Mouse (Mus musculus): ENCODE results near the gene Nt5dc3. TPM values are rescaled to one million over a fixed set of nuclear protein-coding genes. Genes with fewer than 3 reads are reported as not detected.

The Nt5dc3 gene
- 1.1 and 1.7 TPM in 2 replicates for polyA plus RNA-seq (2014; fragmentation: Nextera tagmentation; extraction: Ambion mirVana)

- DNase-seq (ENCODE audit: low spot score, missing footprints) (peak; percentile 99), ATAC-seq (ENCODE audit: low FRiP score) (peak; percentile 96)
- Histone ChIP-seq H3K4me2 (peak within 1 kb of the TSS; percentile 100), H3K9ac (ENCODE audit: low read length) (peak within 1 kb of the TSS; percentile 65), H3K9me3 (ENCODE audit: control insufficient read depth, low read length) (no peaks in the 10 kb centered on the region), H3K27me3 (ENCODE audit: control insufficient read depth, insufficient read depth, low read length) (peaks cover 9% of the 10 kb centered on the region), H3K4me3 (ENCODE audit: low read depth, low read length) (peak within 1 kb of the TSS; percentile 53), H3K36me3 (ENCODE audit: control insufficient read depth, insufficient read depth, low read length) (no peaks in the 10 kb centered on the region), H3K27ac (ENCODE audit: low read depth, low read length) (no peak within 1 kb of the TSS), H3K4me1 (ENCODE audit: control insufficient read depth, insufficient read depth, low read length) (peaks cover 17% of the 10 kb centered on the region)
- under 1% methylated on average over 42 of the region's 44 CpGs for WGBS
These were observed at the start of gene Nt5dc3 for GRCm38 (mm10) chr10:86778398-86779116. Gene Nt5dc3 (plus strand): TSS chr10:86779005.

DNA sequence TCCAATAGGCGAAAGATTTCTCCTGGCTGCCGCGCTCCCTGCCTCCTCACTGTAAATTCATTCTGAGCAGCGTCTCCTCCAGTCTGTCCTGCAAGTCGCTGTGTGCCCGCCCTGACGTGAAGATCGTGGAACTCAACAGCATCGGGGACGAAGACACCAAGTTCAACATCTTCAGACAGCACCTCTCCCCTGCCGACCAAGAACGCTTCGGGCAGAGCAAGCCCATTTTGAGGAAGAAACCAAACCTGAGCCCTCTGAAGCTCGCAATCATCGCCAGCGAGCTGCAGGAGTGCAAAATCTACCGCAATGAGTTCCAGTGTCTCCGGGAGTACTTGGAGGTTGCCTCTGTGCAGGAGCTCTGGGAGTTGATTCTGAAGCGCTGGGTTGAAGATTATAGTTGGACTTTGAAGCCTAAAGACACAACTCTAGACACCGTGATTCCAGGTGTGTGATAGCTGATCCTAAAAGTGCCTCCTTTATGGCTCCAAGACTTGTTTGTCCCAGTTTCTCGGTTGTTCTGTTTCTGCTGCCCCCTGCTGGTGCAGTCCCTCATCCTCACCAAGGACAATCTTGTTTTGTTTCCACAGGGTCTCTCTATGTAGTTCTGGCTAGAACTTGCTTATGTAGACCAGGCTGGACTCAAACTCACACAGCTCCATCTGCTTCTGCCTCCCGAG, 47.8 kb upstream of the Nt5dc3 start:
- Histone ChIP-seq H3K27ac (ENCODE audit: low read depth, low read length) (no peak overlapping the region), H3K4me2 (peak overlapping the region; percentile 48), H3K9ac (ENCODE audit: low read length) (peak overlapping the region; percentile 55), H3K27me3 (ENCODE audit: control insufficient read depth, insufficient read depth, low read length) (no peaks in the 10 kb centered on the region), H3K4me3 (ENCODE audit: low read depth, low read length) (peak overlapping the region; percentile 26), H3K36me3 (ENCODE audit: control insufficient read depth, insufficient read depth, low read length) (no peaks in the 10 kb centered on the region), H3K9me3 (ENCODE audit: control insufficient read depth, low read length) (no peaks in the 10 kb centered on the region), H3K4me1 (ENCODE audit: control insufficient read depth, insufficient read depth, low read length) (no peaks in the 10 kb centered on the region; the same call in 1 of the 2 replicates)
- WGBS: 15% methylated on average over 22 of the region's 22 CpGs
- peak; percentile 55; the same call in 1 of the 2 replicates for ATAC-seq (ENCODE audit: low FRiP score)
- peak; percentile 97 for DNase-seq (ENCODE audit: low spot score, missing footprints)

DNA sequence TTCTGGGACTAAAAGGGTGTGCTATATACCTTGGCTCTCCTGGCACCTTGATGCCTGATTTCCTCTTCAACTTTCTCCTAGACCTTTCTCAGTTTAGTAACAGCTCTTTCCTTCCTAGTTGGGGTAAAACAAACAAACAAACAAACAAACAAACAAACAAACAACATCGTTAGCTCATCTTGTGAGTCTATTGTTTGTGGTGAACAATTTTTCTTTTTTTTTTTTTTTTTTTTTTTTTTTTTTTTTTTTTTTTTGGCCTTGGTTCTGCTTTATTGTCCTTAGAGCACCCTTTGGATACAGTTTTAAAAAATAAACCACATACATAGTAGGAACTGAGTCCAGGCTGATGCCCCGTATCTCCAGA, 47.3 kb upstream of the Nt5dc3 start:
- DNase-seq (ENCODE audit: low spot score, missing footprints) (no peak), ATAC-seq (ENCODE audit: low FRiP score) (no peak)
- no peaks in the 10 kb centered on the region for H3K9me3 ChIP-seq (ENCODE audit: control insufficient read depth, low read length)
- no peak overlapping the region for H3K4me2 ChIP-seq
- no peaks in the 10 kb centered on the region; the same call in 1 of the 2 replicates for H3K4me1 ChIP-seq (ENCODE audit: control insufficient read depth, insufficient read depth, low read length)
- no peak overlapping the region for H3K27ac ChIP-seq (ENCODE audit: low read depth, low read length)
- H3K9ac ChIP-seq (ENCODE audit: low read length): no peak overlapping the region
- H3K4me3 ChIP-seq (ENCODE audit: low read depth, low read length): no peak overlapping the region
- H3K27me3 ChIP-seq (ENCODE audit: control insufficient read depth, insufficient read depth, low read length): no peaks in the 10 kb centered on the region
- H3K36me3 ChIP-seq (ENCODE audit: control insufficient read depth, insufficient read depth, low read length): no peaks in the 10 kb centered on the region
- 61% methylated on average over 2 of the region's 2 CpGs for WGBS

DNA sequence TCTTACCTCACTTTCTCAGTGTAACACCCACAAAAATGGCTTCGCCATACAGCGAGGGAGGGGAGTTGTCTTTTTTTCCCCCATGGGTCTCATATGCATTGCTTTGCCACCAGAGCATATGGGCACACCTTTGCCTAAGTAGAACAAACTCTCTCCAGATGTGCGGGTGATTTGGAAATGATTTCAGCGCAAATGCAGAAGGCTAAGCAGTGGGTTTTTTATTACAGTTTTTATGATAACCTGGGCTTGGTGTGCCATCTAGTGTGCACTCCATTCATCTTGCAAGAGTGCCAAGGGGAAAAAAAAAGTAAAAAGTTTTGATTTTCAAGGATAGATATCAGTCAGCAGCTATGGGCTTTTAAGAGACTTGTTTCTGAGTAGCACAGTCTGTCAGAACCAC, 43.8 kb upstream of the Nt5dc3 start:
- Histone ChIP-seq H3K9ac (ENCODE audit: low read length) (no peak overlapping the region), H3K4me2 (no peak overlapping the region), H3K4me1 (ENCODE audit: control insufficient read depth, insufficient read depth, low read length) (no peaks in the 10 kb centered on the region), H3K9me3 (ENCODE audit: control insufficient read depth, low read length) (no peaks in the 10 kb centered on the region), H3K4me3 (ENCODE audit: low read depth, low read length) (no peak overlapping the region), H3K27me3 (ENCODE audit: control insufficient read depth, insufficient read depth, low read length) (no peaks in the 10 kb centered on the region), H3K27ac (ENCODE audit: low read depth, low read length) (no peak overlapping the region), H3K36me3 (ENCODE audit: control insufficient read depth, insufficient read depth, low read length) (no peaks in the 10 kb centered on the region)
- WGBS: 90% methylated on average over 4 of the region's 4 CpGs
- ATAC-seq (ENCODE audit: low FRiP score) (no peak), DNase-seq (ENCODE audit: low spot score, missing footprints) (no peak)

DNA sequence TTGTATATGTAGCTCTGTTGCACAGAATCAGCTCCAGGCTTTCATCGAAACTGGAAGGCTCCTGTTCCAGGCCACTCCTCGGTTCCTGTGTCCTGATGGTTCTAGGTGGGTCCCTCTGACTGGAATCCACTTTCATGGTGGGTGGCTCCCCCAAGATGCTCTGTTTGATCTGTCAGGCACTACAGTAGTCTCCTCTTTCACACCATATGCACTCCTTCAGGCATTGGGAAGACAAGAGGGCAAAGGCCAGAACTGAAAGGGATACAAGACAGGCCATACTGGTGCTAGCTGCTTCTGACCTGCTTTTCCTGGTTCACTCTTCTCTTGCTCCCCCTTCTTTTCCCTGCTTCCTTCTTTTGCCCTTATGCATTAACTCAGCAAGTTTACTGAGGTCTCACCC, 35.9 kb upstream of the Nt5dc3 start:
- Histone ChIP-seq H3K27ac (ENCODE audit: low read depth, low read length) (no peak overlapping the region), H3K27me3 (ENCODE audit: control insufficient read depth, insufficient read depth, low read length) (no peaks in the 10 kb centered on the region), H3K36me3 (ENCODE audit: control insufficient read depth, insufficient read depth, low read length) (no peaks in the 10 kb centered on the region), H3K9me3 (ENCODE audit: control insufficient read depth, low read length) (no peaks in the 10 kb centered on the region), H3K4me1 (ENCODE audit: control insufficient read depth, insufficient read depth, low read length) (no peaks in the 10 kb centered on the region), H3K9ac (ENCODE audit: low read length) (no peak overlapping the region), H3K4me2 (no peak overlapping the region), H3K4me3 (ENCODE audit: low read depth, low read length) (no peak overlapping the region)
- DNase-seq (ENCODE audit: low spot score, missing footprints) (no peak), ATAC-seq (ENCODE audit: low FRiP score) (no peak)
- 83% methylated on average over 2 of the region's 2 CpGs for WGBS

GRCm38 (mm10) chr10:86744306-86744705, 34.5 kb upstream of the Nt5dc3 start:
- Histone ChIP-seq H3K4me1 (ENCODE audit: control insufficient read depth, insufficient read depth, low read length) (no peaks in the 10 kb centered on the region), H3K9ac (ENCODE audit: low read length) (no peak overlapping the region), H3K4me2 (no peak overlapping the region), H3K4me3 (ENCODE audit: low read depth, low read length) (no peak overlapping the region), H3K27ac (ENCODE audit: low read depth, low read length) (no peak overlapping the region), H3K27me3 (ENCODE audit: control insufficient read depth, insufficient read depth, low read length) (no peaks in the 10 kb centered on the region), H3K9me3 (ENCODE audit: control insufficient read depth, low read length) (no peaks in the 10 kb centered on the region), H3K36me3 (ENCODE audit: control insufficient read depth, insufficient read depth, low read length) (no peaks in the 10 kb centered on the region)
- 85% methylated on average over 7 of the region's 7 CpGs for WGBS
- no peak for DNase-seq (ENCODE audit: low spot score, missing footprints)
- no peak for ATAC-seq (ENCODE audit: low FRiP score)

DNA sequence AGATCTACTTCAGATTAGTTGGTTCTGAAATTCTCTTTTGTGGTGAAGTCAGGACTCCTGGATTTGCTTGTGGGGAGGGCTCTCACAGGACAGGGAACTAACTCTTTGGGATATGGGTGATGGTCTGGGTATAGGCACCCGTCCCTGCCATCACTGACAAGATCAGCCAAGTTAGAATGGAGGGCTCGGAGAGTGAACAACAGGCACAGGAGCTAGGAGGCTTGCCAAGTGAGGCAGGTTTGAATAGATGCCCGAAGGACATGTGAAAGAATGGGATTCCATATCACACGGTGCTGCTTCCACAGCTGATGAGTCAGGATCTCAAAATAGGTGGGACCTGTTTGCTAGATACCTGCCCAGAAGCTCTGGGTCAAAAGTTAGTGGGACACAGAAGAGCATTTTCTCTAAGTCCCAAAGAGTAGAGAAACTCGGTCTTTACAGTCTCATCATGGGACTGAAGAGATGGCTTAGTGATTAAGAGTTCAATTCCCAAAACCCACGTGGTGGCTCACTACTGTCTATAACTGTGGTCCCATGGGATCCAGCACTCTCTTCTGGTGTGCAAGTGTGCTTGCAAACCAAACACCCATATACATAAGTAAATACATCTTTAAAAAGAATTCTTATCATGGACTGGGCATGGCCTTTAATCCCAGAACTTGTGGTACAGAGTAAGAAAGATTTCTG, 22.8 kb upstream of the Nt5dc3 start:
- Histone ChIP-seq H3K27ac (ENCODE audit: low read depth, low read length) (no peak overlapping the region), H3K36me3 (ENCODE audit: control insufficient read depth, insufficient read depth, low read length) (no peaks in the 10 kb centered on the region), H3K4me3 (ENCODE audit: low read depth, low read length) (no peak overlapping the region), H3K4me1 (ENCODE audit: control insufficient read depth, insufficient read depth, low read length) (no peaks in the 10 kb centered on the region), H3K9me3 (ENCODE audit: control insufficient read depth, low read length) (no peaks in the 10 kb centered on the region), H3K9ac (ENCODE audit: low read length) (no peak overlapping the region), H3K27me3 (ENCODE audit: control insufficient read depth, insufficient read depth, low read length) (no peaks in the 10 kb centered on the region), H3K4me2 (no peak overlapping the region)
- DNase-seq (ENCODE audit: low spot score, missing footprints) (no peak), ATAC-seq (ENCODE audit: low FRiP score) (no peak)
- WGBS: 79% methylated on average over 6 of the region's 6 CpGs

GRCm38 (mm10) chr10:86757724-86758123, 21.1 kb upstream of the Nt5dc3 start:
- H3K27me3 ChIP-seq (ENCODE audit: control insufficient read depth, insufficient read depth, low read length): no peaks in the 10 kb centered on the region
- H3K9ac ChIP-seq (ENCODE audit: low read length): no peak overlapping the region
- WGBS: 98% methylated on average over 1 of the region's 1 CpGs
- H3K36me3 ChIP-seq (ENCODE audit: control insufficient read depth, insufficient read depth, low read length): no peaks in the 10 kb centered on the region
- no peak for ATAC-seq (ENCODE audit: low FRiP score)
- no peak for DNase-seq (ENCODE audit: low spot score, missing footprints)
- H3K4me3 ChIP-seq (ENCODE audit: low read depth, low read length): no peak overlapping the region
- H3K4me1 ChIP-seq (ENCODE audit: control insufficient read depth, insufficient read depth, low read length): no peaks in the 10 kb centered on the region
- H3K4me2 ChIP-seq: no peak overlapping the region
- H3K9me3 ChIP-seq (ENCODE audit: control insufficient read depth, low read length): no peaks in the 10 kb centered on the region
- no peak overlapping the region for H3K27ac ChIP-seq (ENCODE audit: low read depth, low read length)

GRCm38 (mm10) chr10:86758211-86758610, 20.6 kb upstream of the Nt5dc3 start:
- H3K9me3 ChIP-seq (ENCODE audit: control insufficient read depth, low read length): no peaks in the 10 kb centered on the region
- DNase-seq (ENCODE audit: low spot score, missing footprints): no peak
- no peak overlapping the region for H3K27ac ChIP-seq (ENCODE audit: low read depth, low read length)
- no peaks in the 10 kb centered on the region for H3K36me3 ChIP-seq (ENCODE audit: control insufficient read depth, insufficient read depth, low read length)
- H3K9ac ChIP-seq (ENCODE audit: low read length): no peak overlapping the region
- ATAC-seq (ENCODE audit: low FRiP score): no peak
- H3K4me3 ChIP-seq (ENCODE audit: low read depth, low read length): no peak overlapping the region
- no peak overlapping the region for H3K4me2 ChIP-seq
- WGBS: 90% methylated on average over 6 of the region's 6 CpGs
- no peaks in the 10 kb centered on the region for H3K4me1 ChIP-seq (ENCODE audit: control insufficient read depth, insufficient read depth, low read length)
- no peaks in the 10 kb centered on the region for H3K27me3 ChIP-seq (ENCODE audit: control insufficient read depth, insufficient read depth, low read length)

Measured in midbrain, embryonic 11.5 days (tissue).